Mouse (Mus musculus) myocyte (in vitro differentiated cells): Measurements from ENCODE around the gene Krt18. TPM values are rescaled to one million over a fixed set of nuclear protein-coding genes. Genes with fewer than 3 reads are reported as not detected.
A peak's percentile ranks its signal among the peaks of the same experiment; 100 is the strongest.

Experiments
- H3K27me3 ChIP-seq: one replicate; pipeline ENCODE4 v1.6.1; 2011; ENCODE audit not compliant: control insufficient read depth, insufficient read depth, insufficient read length
- H3K36me3 ChIP-seq: one replicate; pipeline ENCODE4 v1.6.1; 2011; ENCODE audit not compliant: control insufficient read depth, insufficient read depth
- H3K4me2 ChIP-seq: one replicate; pipeline ENCODE4 v1.6.1; 2011; ENCODE audit warnings: low read depth, control low read depth
- H3K4me3 ChIP-seq: one replicate; pipeline ENCODE4 v1.5.1; 2011; ENCODE audit warnings: mild to moderate bottlenecking, control low read depth, moderate library complexity
- H3K79me2 ChIP-seq: one replicate; pipeline ENCODE4 v1.6.1; 2011; ENCODE audit not compliant: control insufficient read depth, insufficient read depth
- H3ac ChIP-seq: one replicate; pipeline ENCODE4 v1.6.1; 2011; ENCODE audit not compliant: control insufficient read depth, insufficient read length
- CEBPB ChIP-seq: IDR thresholded peaks from 2 replicates; pipeline ENCODE4 v1.6.1; 2011; ENCODE audit warnings: mild to moderate bottlenecking, moderate library complexity; ENCODE audit not compliant: poor library complexity, insufficient read depth, severe bottlenecking
- E2F4 ChIP-seq: IDR thresholded peaks from one replicate; pipeline ENCODE4 v1.6.1; 2011; ENCODE audit warnings: mild to moderate bottlenecking, control low read depth, moderate library complexity; ENCODE audit not compliant: insufficient read depth
- MAX ChIP-seq: IDR thresholded peaks from one replicate; pipeline ENCODE4 v1.6.1; 2011; ENCODE audit warnings: low read depth, mild to moderate bottlenecking, control low read depth
- MYOD1 ChIP-seq, 3 experiments: IDR thresholded peaks; one replicate each; pipeline ENCODE4 v1.6.1; 2011; ENCODE audit warnings: control low read depth in 2 of 3, low read depth in 2 of 3, mild to moderate bottlenecking in 2 of 3, moderate library complexity in 1 of 3; ENCODE audit not compliant: insufficient read length in 2 of 3, control insufficient read depth in 1 of 3
- MYOG ChIP-seq, 3 experiments: IDR thresholded peaks; one replicate each; pipeline ENCODE4 v1.6.1; 2011; ENCODE audit warnings: control low read depth in 2 of 3, low read depth in 2 of 3, mild to moderate bottlenecking in 2 of 3; ENCODE audit not compliant: insufficient read length in 2 of 3, control insufficient read depth in 1 of 3, insufficient read depth in 1 of 3
- POLR2A ChIP-seq: IDR thresholded peaks from one replicate; pipeline ENCODE4 v1.6.1; 2011; ENCODE audit warnings: low read depth, mild to moderate bottlenecking, control low read depth, moderate library complexity; ENCODE audit not compliant: insufficient read length
- POLR2AphosphoS2 ChIP-seq: IDR thresholded peaks from one replicate; pipeline ENCODE4 v1.6.1; 2011; ENCODE audit warnings: low read depth, control low read depth; ENCODE audit not compliant: insufficient read length
- REST ChIP-seq: IDR thresholded peaks from one replicate; pipeline ENCODE4 v1.6.1; 2011; ENCODE audit warnings: mild to moderate bottlenecking, control low read depth, moderate library complexity; ENCODE audit not compliant: insufficient read depth, insufficient read length
- SRF ChIP-seq: IDR thresholded peaks from one replicate; pipeline ENCODE4 v1.6.1; 2011; ENCODE audit warnings: low read depth; ENCODE audit not compliant: control insufficient read depth, insufficient read length
- TCF12 ChIP-seq: IDR thresholded peaks from one replicate; pipeline ENCODE4 v1.6.1; 2011; ENCODE audit warnings: mild to moderate bottlenecking, control low read depth; ENCODE audit not compliant: poor library complexity, insufficient read depth, severe bottlenecking
- TCF3 ChIP-seq: IDR thresholded peaks from one replicate; pipeline ENCODE4 v1.6.1; 2011; ENCODE audit warnings: low read depth, control low read depth; ENCODE audit not compliant: insufficient read length
- USF1 ChIP-seq: IDR thresholded peaks from one replicate; pipeline ENCODE4 v1.6.1; 2011; ENCODE audit warnings: low read depth, mild to moderate bottlenecking, control low read depth, moderate library complexity
- polyA plus RNA-seq: library from polyadenylated mRNA; unstranded; fragments of >200 nt; fragmentation: generic; extraction: Trizol; gene quantifications from one replicate; pipeline ENCODE4 v1.2.1, GENCODE M21; 2012; ENCODE audit warnings: missing spikeins

The Krt18 gene
- polyA plus RNA-seq, 1 experiment = not detected

GRCm38 (mm10) chr15:101988714-101989113 is 39.3 kb upstream of the Krt18 start:
- no peak overlapping the region for H3K4me2 ChIP-seq
- no peak for TF ChIP-seq TCF12
- no peak for TF ChIP-seq TCF3
- TF ChIP-seq CEBPB = no peak
- TF ChIP-seq REST = no peak
- no peak for TF ChIP-seq POLR2AphosphoS2
- no peak for TF ChIP-seq MYOG (IDR thresholded peaks at IDR 0.05; ENCODE audit: control insufficient read depth in 1 of 3, insufficient read depth in 1 of 3, insufficient read length in 2 of 3, low read depth in 2 of 3)
- TF ChIP-seq USF1 = no peak
- TF ChIP-seq SRF = no peak
- TF ChIP-seq MAX = no peak
- TF ChIP-seq POLR2A = no peak
- no peak for TF ChIP-seq MYOD1 (IDR thresholded peaks at IDR 0.05; ENCODE audit: control insufficient read depth in 1 of 3, insufficient read length in 2 of 3, low read depth in 2 of 3)
- H3ac ChIP-seq = no peak overlapping the region
- H3K36me3 ChIP-seq = no peaks in the 10 kb centered on the region
- H3K4me3 ChIP-seq = no peak overlapping the region
- H3K27me3 ChIP-seq = no peaks in the 10 kb centered on the region
- no peaks in the 10 kb centered on the region for H3K79me2 ChIP-seq

- H3K27me3 ChIP-seq = no peaks in the 10 kb centered on the region
- TF ChIP-seq REST = no peak
- no peak for TF ChIP-seq TCF3
- TF ChIP-seq CEBPB = no peak
- no peak for TF ChIP-seq E2F4
- no peak for TF ChIP-seq MYOG (IDR thresholded peaks at IDR 0.05; ENCODE audit: control insufficient read depth in 1 of 3, insufficient read depth in 1 of 3, insufficient read length in 2 of 3, low read depth in 2 of 3)
- no peak for TF ChIP-seq POLR2AphosphoS2
- TF ChIP-seq MYOD1 (IDR thresholded peaks at IDR 0.05; ENCODE audit: control insufficient read depth in 1 of 3, insufficient read length in 2 of 3, low read depth in 2 of 3) = no peak
- TF ChIP-seq USF1 = no peak
- no peak for TF ChIP-seq TCF12
- no peak for TF ChIP-seq MAX
- no peak for TF ChIP-seq SRF
- no peak for TF ChIP-seq POLR2A
- H3K36me3 ChIP-seq = no peaks in the 10 kb centered on the region
- no peaks in the 10 kb centered on the region for H3K79me2 ChIP-seq
- H3K4me2 ChIP-seq = no peak overlapping the region
- H3ac ChIP-seq = no peak overlapping the region
- H3K4me3 ChIP-seq = no peak overlapping the region
Measured at GRCm38 (mm10) chr15:101990946-101991345, 37.0 kb upstream of the Krt18 start.

DNA sequence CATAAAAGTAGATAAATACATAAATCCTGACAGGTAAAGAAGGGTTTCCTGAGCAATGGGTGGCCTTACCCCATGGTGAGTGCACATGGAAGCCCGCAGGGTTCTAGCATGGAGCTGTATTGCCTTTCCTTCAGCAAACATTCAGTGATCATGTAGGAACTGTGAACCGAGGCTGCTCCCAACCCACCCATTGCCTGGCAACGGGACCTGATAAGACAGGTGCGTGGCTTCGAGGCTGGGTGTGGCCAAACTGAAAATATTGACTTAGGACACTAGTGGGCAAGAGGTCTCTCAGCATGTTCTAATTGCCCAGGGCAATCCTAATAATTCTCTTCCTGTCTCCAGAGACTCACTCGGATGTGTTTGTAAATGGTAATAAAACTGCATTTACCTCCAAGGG is 33.6 kb upstream of the Krt18 start:
- no peak overlapping the region for H3ac ChIP-seq
- no peaks in the 10 kb centered on the region for H3K27me3 ChIP-seq
- H3K4me3 ChIP-seq = no peak overlapping the region
- H3K4me2 ChIP-seq = no peak overlapping the region
- TF ChIP-seq SRF = no peak
- TF ChIP-seq E2F4 = no peak
- TF ChIP-seq POLR2A = no peak
- TF ChIP-seq TCF12 = no peak
- no peak for TF ChIP-seq MAX
- no peak for TF ChIP-seq REST
- TF ChIP-seq MYOD1 (IDR thresholded peaks at IDR 0.05; ENCODE audit: control insufficient read depth in 1 of 3, insufficient read length in 2 of 3, low read depth in 2 of 3) = no peak
- no peak for TF ChIP-seq USF1
- no peak for TF ChIP-seq MYOG (IDR thresholded peaks at IDR 0.05; ENCODE audit: control insufficient read depth in 1 of 3, insufficient read depth in 1 of 3, insufficient read length in 2 of 3, low read depth in 2 of 3)
- TF ChIP-seq CEBPB = no peak
- TF ChIP-seq TCF3 = no peak
- TF ChIP-seq POLR2AphosphoS2 = no peak
- no peaks in the 10 kb centered on the region for H3K79me2 ChIP-seq
- H3K36me3 ChIP-seq = no peaks in the 10 kb centered on the region

- Histone ChIP-seq H3ac (no peak overlapping the region), H3K27me3 (no peaks in the 10 kb centered on the region), H3K4me3 (no peak overlapping the region), H3K36me3 (no peaks in the 10 kb centered on the region), H3K79me2 (no peaks in the 10 kb centered on the region), H3K4me2 (peak overlapping the region; percentile 50)
- TF ChIP-seq USF1 = peak; percentile 31
- no peak for TF ChIP-seq MAX
Measured at GRCm38 (mm10) chr15:101995484-101996236, 32.3 kb upstream of the Krt18 start.
